Mouse (Mus musculus): ENCODE data around the gene Slc13a3.

Slc13a3 gene

DNA sequence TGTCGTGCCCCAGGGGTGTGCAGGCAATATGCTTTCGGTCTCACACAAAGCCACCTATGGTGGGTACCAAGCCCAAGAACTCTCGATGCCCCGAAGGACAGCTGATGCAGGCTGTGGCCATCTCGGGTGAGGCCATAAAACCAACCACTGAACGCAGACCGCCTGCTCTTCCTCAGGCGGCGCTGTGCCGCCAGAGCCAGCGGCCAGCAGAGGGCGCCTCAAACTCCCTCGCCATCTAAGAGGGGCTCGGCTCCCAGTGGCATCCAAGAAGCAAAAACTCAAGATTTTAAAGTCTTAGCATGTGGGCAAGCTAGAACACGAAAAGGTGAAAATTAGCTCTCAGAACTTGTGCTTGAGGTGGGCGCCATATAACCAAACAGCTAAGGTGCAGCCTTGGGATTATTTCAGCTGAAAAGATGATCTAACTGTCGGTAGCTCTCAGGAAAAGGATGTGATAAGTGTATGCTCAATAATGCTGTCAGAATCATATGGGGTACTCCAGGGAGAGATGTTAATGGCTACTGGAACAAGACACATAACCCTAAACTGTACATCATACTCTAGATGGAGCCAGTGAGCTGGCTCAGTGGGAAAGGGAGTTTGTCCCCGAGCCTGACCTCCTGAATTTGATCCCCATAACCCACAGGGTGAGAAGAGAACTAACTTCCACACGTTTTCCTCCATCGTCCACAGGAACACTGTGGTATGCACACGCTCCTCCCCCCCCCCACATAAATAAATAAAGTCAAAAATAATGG is 108.5 kb downstream of the Slc13a3 start:
- DNase-seq (ENCODE audit: low spot score): peak; percentile 56

DNA sequence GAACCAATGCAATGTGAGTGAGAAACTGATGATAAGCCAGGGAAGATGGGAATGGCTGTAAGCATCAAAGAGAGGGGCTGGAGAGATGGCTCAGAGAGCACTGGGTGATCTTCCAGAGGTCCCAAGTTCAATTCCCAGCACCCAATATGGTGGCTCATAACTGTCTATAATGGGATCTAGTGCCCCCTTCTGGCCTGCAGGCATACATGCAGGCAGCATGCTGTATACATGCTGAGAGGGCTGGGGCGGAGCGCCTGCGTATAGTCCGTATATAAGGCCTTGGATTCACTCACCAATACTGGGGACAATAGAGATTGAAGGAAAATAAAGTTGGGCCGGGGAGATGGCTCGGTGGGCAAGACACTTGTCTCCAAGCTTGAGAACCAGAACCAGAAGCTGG is 109.7 kb downstream of the Slc13a3 start:
- DNase-seq (ENCODE audit: low spot score): no peak

DNA sequence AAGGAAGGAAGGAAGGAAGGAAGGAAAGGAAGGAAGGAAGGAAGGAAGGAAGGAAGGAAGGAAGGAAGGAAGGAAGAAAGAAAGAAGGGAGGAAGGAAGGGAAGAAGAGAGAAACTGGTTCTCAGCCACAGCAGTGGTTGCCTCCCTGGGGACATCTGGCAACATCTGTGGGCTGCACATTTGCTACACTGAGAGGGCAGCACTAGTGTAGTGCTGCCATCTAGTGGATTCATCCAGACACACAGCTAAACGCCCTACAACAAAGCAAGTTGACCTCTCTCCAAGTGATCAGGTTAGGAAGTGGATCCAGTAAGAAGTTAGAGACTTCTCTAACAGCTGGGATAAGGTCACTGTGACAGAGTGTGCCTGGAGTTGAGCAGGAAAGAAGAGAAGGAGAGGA is 112.2 kb downstream of the Slc13a3 start:
- peak; percentile 60 for DNase-seq (ENCODE audit: low spot score)

Measured in testis, postnatal 14 days (tissue).